Mouse (Mus musculus) testis, postnatal 10 days (tissue): Measurements from ENCODE around the gene Prkag2.
A peak's percentile ranks its signal among the peaks of the same experiment; 100 is the strongest.

Experiments used
- DNase-seq: peaks from one replicate; pipeline ENCODE4 v3.0.0; 2021; ENCODE audit warnings: low spot score

The Prkag2 gene

DNA sequence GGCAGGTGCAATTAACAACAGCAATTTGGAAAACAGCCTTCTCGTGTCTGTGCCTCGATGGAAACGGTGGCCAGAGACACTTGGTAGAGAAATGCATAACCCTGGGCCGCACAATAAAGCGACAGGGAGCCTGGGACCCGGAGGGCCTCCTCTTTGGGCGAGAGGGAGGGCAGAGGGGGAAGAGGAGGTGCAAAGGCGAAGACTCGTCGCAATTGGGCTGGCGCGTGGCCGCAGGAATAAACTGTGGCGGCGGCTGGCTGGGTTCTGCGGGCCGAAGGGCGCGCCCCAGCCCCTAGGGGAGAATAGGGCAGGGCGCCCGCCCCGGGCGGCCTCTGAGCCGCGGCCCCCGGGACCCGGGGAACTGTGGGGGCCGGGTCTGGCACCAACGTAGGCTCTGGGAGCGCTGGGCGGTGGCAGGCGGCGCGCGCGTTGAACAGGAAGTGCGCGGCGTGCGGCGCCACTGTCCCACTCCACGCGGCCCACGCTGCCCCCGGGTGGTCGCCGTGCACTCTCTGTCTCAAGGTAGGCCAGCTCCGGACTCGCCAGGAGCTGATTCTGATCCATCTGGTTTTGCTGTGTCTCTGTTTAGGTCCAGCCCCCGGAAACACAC is at the start of gene Prkag2:
TSS of gene Prkag2 (minus strand) at position 127 of the 610 bp plus-strand sequence.
- peak; percentile 71 for DNase-seq

DNA sequence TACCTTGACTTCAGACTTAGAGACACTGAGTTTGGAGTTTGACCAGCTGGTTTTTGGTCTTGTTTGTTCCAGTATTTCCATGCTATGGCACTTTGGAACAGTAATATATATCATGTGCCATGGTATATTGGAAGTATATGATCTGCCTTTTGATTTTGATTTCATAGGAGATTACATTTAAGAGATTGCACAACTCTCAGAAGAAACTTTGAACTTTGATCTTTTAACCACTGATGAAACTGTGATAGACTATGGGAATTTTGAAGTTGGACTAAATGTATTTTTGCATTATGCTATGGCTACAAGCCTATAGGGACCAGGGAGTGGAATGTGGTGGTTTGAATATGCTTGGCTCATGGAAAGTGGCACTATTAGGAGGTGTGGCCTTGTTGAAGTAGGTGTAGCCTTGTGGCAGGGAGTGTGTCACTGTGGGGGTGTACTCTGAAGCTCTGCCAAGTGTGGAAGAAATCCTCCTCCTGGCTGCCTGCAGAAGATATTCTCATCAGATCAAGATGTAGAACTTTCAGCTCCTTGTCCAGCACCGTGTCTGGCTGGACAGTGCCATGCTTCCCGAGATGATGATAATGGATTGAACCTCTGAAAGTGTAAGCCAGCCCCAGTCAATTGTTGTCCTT is 49.0 kb upstream of the Prkag2 start:
- DNase-seq, result no peak

GRCm38 (mm10) chr5:25146705-25147104 is 46.3 kb upstream of the Prkag2 start:
- peak; percentile 44 for DNase-seq

DNA sequence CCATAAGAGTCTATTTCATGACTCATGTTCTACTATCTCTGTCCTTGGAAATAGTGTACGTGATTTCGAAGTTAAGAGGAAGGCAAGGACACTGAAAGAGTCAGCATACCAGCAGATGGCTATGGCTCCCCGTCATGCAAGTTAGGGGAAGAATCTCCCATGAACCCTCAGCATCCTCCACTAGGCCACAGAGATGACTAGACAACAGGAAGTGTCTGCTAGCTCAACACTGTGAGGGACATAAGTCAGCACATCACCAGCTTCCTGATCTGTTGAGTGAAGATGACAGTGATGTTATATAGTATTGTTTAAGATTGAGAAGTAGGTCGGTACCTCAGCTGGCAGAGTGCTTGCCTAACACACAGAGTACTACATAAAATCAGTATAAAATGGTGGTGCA is 27.4 kb upstream of the Prkag2 start:
- no peak for DNase-seq

DNA sequence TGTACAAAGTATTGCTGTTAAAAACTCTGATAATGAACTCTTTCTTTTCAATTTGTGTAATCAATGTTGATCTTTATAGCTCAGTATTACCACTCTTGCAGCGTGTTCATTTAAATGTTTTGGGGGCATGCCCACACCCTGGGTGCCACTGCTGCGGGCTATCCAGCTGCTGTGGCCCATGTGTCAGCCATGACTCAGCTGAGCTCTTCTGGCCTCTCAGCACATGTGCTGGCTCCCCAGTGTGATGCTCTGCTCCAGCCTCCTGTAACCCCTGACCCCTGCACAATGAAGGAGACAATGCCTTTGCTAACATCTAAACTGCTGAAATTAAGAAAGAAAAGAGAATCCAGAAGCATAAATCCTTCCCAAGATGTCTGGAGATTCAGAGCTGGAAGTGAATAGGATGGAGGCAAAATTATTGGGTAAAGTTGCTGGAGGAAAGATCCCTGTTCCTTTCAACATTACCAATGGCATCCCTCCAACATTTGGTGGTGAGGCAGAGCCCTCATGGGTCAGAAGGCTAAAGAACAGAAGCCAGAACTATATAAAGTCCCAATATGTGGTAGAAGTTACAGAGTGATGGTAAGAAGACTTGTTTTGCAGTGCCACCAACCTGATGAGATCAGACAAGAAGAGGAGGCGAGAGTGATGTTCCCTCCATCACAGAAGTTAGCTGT is 25.6 kb upstream of the Prkag2 start:
- no peak for DNase-seq

- no peak for DNase-seq
Measured at GRCm38 (mm10) chr5:25122534-25122933, 22.1 kb upstream of the Prkag2 start.

DNA sequence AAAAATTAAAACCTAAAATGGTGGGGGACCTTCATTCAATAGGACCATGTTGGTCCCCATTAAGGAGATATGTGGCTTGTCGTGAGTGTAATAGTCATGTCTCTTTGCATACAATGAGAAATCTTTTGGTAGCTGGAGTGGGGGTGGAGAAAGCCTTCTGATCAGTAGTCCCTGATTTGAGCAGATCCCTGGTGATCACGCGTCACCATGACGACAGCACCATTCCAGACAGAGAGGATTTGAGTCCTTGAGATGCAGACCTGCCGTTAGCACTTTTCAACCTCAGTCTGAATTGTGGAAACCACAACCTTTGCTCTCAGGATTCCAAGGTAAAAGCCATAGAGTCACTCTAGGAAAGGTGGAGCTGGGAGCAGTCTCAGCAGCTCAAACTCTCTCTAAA is 18.7 kb upstream of the Prkag2 start:
- peak; percentile 23 for DNase-seq

DNA sequence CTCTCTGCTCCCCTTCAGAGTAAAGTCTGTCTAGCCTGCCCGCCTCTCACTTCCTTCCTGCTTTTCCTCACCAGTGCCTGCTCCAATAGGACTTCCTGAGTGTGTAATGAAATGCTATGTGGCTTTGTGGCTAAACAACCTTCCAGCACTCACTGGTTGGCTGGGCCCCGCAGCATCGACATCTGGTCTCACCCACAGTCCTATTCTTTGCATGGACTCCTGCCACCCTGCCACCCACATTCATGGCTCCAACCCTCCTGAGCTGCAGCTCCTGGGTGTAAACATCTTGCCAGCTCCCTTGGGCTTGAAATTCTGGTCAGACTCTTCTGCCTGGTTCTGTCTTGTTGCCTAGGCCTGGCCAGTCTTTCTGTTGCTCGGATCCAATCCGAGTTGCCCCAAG is 15.6 kb upstream of the Prkag2 start:
- DNase-seq, result peak; percentile 34

GRCm38 (mm10) chr5:25115216-25115615 is 14.8 kb upstream of the Prkag2 start:
- no peak for DNase-seq

DNA sequence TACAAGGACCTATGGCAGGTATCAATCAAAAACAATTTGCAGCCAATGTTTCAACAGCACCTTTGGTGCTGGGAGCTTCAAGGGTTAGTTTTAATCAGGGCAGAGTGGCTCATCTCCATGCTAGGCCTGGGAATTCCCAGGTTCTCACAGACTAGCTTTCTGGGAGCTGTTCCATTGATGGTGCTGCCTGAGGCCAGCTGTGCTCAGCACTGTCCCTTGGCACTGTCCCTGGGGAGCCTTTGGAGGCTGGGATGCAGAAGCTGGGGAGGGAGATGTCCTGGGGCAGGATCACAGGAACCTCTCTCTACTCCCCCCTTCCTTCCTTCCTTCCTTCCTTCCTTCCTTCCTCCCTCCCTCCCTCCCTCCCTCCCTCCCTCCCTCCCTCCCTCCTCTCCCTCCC is 13.7 kb upstream of the Prkag2 start:
- peak; percentile 31 for DNase-seq

GRCm38 (mm10) chr5:25110314-25110713 is 9.9 kb upstream of the Prkag2 start:
- DNase-seq, result no peak

GRCm38 (mm10) chr5:25105748-25106147 is 5.3 kb upstream of the Prkag2 start:
- no peak for DNase-seq

DNA sequence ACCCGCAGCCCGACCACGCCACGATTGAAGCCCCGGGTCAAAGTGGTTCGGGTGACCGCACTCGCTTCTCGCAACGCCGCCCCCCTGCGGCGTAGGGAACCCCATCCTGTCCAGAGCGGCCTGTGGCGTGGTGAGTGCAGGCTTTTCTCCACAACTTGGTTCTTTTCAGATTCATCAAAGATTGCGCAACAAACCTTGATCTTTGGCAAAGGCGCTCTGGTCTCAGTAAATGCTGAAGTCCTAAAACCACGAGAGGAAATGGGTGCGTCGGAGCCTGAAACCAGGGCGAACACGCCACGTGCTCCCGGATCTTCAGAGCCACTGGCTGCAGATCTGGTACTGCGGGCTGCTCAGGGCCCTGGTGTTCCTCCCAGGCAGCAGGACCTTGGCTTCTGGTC is 683 bp upstream of the Prkag2 start:
- no peak for DNase-seq

- peak; percentile 57 for DNase-seq
Measured at GRCm38 (mm10) chr5:25100157-25100515, 306 bp downstream of the Prkag2 start.

DNA sequence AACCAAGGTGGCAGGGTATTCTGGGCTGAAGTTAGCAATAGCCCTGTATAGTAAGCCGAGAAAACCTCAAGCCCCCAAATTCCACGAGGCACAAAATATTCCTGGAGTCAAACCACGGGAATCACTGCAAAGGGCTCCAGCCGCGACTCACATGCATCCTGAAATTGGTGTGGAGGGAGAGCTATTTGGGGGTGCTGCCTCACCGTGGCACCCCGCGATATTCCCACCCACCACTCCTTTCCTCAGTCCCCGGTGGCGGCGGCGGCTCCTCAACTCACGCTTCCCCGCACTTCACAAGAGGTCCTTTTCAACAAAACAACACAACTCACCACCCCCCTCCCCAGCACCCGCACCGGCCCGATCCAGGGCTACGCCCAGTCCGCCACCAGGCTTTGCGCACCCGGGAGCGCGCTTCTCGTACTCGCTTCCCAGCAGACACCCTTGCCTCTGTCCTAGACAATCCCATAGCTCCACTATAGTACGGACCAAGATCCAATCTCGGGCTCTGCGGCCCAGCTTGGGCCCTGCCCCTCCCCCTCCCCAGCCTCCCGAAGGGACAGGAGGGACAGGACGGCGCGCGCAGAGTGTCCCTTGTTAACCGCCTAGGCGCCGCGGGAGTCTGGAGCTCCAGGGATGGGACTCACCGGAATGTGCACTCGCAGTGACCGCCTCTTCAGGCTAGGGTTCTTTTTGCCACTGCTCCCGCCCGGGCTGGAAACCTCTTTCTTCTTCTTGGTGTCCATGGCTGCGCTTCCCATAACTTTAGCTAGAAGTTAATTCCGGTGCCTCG is 880 bp downstream of the Prkag2 start:
- peak; percentile 70 for DNase-seq

- DNase-seq, result no peak
Measured at GRCm38 (mm10) chr5:25097891-25098290, 2.6 kb downstream of the Prkag2 start.

- no peak for DNase-seq
Measured at GRCm38 (mm10) chr5:25096431-25096830, 4.0 kb downstream of the Prkag2 start.

DNA sequence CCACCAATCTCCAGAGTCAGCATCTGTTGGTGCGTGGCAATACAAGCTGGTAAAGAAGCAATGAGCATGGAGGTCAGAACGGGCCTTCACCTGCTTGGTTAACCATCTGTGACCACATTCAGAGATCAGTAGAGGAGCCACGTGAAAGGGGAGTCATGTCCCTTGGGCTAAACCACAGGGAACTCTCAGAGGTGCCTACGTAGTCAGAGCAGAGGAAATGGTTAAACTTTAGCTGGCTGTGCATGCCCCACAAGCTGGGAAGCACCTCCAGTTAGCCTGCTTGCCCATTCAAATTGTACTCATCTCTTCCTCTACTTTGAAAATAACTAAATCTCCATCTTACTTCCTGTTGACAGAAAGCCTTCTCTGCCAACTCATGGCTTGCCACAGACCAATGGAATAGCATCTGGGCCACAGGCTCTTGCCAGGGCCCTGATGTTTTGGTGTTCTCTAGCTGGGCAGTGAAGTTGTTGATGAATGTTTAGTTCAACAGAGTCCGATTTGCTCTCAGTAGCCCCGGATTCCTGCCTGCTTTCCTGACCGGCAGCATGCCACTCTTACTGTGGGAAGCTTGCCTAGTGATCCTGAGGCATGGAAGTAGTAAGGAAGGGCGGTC is 7.7 kb downstream of the Prkag2 start:
- no peak for DNase-seq

DNA sequence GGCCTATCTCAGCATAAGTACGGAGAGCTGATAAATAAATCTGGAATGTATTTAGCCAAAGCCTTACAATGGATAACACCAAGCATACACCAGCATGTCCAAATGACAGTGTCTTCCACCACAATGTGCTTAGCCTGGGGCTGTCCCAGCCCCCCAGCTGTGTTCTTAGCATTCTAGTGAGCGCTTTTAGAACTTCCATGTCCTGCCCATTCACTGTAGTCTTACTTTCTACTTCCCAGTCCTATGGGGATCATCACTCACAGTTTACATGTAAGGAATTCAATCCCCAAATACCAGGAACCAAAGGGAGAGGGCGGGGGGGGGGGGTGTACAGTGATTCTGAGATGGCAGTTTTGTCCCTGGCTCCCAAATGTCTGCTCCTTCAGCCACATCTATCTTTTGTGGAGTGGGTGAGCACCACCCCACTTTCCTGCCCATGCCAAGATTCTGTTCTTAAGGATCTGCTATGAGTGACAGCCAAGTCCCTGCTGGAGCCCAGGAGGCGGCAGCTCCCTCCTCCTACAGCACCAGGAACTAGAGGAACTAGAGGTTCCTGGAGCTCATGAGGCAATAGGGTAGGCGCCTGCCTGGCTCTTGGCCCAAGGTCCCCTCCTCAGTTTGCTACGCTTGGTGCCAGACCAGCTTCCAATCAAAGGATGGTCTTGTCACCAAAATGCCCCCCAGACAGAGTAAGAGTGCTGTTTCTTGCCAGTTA is 11.0 kb downstream of the Prkag2 start:
- DNase-seq, result no peak

- no peak for DNase-seq
Measured at GRCm38 (mm10) chr5:25088633-25089032, 11.8 kb downstream of the Prkag2 start.

DNA sequence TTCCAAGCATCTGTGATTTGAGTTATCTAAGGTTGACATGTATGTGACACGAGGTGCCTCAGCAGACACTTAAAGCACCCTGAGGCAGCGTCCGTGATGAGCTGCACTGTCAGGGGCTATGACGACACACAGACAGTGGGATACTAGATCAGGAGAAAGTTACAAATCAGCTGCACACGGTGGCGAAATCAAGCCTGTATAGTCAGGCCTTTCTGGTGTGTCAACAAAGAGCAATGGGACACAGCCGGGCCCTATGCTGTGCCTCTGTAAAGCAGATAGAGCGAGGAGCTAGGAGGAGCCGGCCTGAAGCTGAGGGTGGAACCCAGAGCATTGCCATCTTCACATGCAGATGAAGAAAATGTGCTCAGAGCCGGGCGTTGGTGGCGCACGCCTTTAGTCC is 12.3 kb downstream of the Prkag2 start:
- no peak for DNase-seq

GRCm38 (mm10) chr5:25087064-25087463 is 13.4 kb downstream of the Prkag2 start:
- no peak for DNase-seq
